Mouse (Mus musculus): ENCODE measurements around the gene Rce1. TPM values are rescaled to one million over a fixed set of nuclear protein-coding genes. Genes with fewer than 3 reads are reported as not detected.

Rce1 gene
- total RNA-seq (2021): 10 to 100 TPM; 16.1 to 18.0 TPM

- peak; percentile 91 for DNase-seq
These were observed at the start of gene Rce1 for GRCm38 (mm10) chr19:4625179-4625828. Gene Rce1 (minus strand): TSS chr19:4625641.

- no peak for DNase-seq
These were observed 47.0 kb upstream of the Rce1 start for GRCm38 (mm10) chr19:4672401-4672800.

- no peak for DNase-seq
These were observed 45.3 kb upstream of the Rce1 start for GRCm38 (mm10) chr19:4670776-4671175.

GRCm38 (mm10) chr19:4666815-4667214 is 41.4 kb upstream of the Rce1 start:
- no peak for DNase-seq

GRCm38 (mm10) chr19:4658156-4658555 is 32.7 kb upstream of the Rce1 start:
- DNase-seq: no peak

GRCm38 (mm10) chr19:4646917-4647492 is 21.6 kb upstream of the Rce1 start:
- no peak for DNase-seq

- no peak for DNase-seq
These were observed 18.8 kb upstream of the Rce1 start for GRCm38 (mm10) chr19:4644271-4644670.

GRCm38 (mm10) chr19:4635986-4636385 is 10.5 kb upstream of the Rce1 start:
- DNase-seq: no peak

- DNase-seq: peak; percentile 80
These were observed 3.4 kb upstream of the Rce1 start for GRCm38 (mm10) chr19:4628819-4629218.

- DNase-seq: no peak
These were observed 541 bp upstream of the Rce1 start for GRCm38 (mm10) chr19:4625829-4626535.

GRCm38 (mm10) chr19:4624406-4625178 is 849 bp downstream of the Rce1 start:
- DNase-seq: no peak

GRCm38 (mm10) chr19:4624006-4624405 is 1.4 kb downstream of the Rce1 start:
- DNase-seq: no peak

GRCm38 (mm10) chr19:4623419-4623818 is 2.0 kb downstream of the Rce1 start:
- DNase-seq: no peak

- no peak for DNase-seq
These were observed 2.7 kb downstream of the Rce1 start for GRCm38 (mm10) chr19:4622780-4623179.

GRCm38 (mm10) chr19:4620721-4621120 is 4.7 kb downstream of the Rce1 start:
- no peak for DNase-seq

GRCm38 (mm10) chr19:4619461-4619860 is 6.0 kb downstream of the Rce1 start:
- DNase-seq: no peak

GRCm38 (mm10) chr19:4618183-4618582 is 7.3 kb downstream of the Rce1 start:
- DNase-seq: no peak

GRCm38 (mm10) chr19:4616546-4616945 is 8.9 kb downstream of the Rce1 start:
- no peak for DNase-seq

GRCm38 (mm10) chr19:4615151-4616093 is 10.0 kb downstream of the Rce1 start, which contains the start of gene Lrfn4:
Gene Lrfn4 (minus strand): TSS chr19:4615667.
- DNase-seq: peak; percentile 89

GRCm38 (mm10) chr19:4614305-4615150 is 10.9 kb downstream of the Rce1 start:
- DNase-seq: no peak

All from heart, postnatal 4 days (tissue).